Mouse (Mus musculus): ENCODE results near the gene Trpc4. TPM values are rescaled to one million over a fixed set of nuclear protein-coding genes. Genes with fewer than 3 reads are reported as not detected.

Trpc4 gene
- polyA plus RNA-seq (2012; rRNA removed), result 15.1 and 17.8 TPM in 2 replicates

DNA sequence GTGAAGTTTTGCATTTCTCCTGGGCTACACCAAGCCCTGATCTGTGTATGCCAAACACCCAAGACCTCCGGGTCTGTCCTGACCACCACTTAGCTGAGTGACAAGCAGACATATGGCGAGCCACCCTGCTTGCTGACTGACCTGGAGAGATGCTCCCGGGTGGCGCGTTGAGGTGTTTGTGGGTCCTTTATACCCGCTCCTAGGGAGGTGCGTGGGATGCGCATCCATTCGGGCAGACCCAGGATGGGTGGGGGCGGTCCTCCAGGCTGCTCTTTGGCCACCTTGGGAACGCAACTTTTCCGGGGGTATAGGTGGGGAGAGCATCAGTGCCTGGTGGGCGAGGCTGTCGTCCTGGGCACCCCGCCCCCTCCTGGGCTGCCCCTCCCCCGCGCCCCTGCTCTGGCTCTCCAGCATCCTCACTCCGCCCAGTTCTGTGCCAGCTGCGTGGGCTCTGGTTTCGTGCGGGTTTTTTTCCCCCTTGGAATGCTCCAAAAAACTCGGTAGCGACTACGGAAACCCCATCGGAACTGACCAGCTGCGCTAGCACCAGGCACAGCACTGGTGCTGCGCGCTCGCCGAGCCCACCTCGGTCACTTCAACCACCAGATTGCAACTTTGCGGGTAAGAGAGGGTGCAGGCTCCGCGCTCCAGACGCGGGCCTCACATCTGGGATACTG is at the start of gene Trpc4:
Gene Trpc4, plus strand, starts transcription at position 397 of the 677 bp plus-strand sequence.
- peak in 1 of 2 experiments; percentile 42 for DNase-seq (ENCODE audit: extremely low spot score in 1 of 2, low spot score in 1 of 2)

DNA sequence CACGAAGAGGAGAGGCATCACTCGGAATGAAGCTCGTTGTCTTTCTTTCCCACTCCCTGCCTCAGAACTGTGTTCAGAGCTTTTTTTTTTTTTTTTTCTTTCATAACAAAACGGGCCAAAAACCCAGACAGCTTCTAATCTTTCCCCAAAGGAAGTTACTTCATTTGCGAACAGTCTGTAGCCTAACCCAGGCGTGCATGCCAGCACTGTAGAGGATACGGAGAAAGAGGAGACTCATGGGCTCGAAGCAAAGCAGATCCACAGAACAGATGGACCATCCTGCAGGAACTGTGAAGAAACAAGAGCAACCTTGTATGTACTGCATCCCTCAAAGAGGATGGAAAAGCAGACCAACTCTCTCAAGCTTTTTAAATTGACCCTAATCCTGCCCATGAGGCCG is 44.3 kb upstream of the Trpc4 start:
- no peak for DNase-seq (ENCODE audit: extremely low spot score in 1 of 2, low spot score in 1 of 2)

DNA sequence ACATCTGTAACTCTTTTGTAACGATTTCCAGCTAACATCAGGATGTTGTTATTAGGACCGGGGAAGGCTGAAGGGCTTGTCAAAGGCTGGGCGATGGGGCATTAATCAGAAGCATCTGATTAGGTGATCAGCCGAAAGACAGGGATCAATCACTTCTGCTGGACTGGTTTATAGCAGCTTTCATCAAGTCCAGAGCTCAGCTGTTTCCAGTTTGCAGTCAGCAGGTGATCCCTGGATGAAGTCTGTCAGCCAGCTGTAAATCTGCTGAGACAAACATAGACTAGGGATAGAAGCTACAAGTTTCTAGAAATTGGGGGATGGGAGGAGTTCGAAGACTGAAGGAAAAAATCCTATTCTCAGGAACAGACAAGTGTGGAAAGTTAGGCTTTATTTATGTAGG is 20.5 kb upstream of the Trpc4 start:
- no peak for DNase-seq (ENCODE audit: extremely low spot score in 1 of 2, low spot score in 1 of 2)

DNA sequence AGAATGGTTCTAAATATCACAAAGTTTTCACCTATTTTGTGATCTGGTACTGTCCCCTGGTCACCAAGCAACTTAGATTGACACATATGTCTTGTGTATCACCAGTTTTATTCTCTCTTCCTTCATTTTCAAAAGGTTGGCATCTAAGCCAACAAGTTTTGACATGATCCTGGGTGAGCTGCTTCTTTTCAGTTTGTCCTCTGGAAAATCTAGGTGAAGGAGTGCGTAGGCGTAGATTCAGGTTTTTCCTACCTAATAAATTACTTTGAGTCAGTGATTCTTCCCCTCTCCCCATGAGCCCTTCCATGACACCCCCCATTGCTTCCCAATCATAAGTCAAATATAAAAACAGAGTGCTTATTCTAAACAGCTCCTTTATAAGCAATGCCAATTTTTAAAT is 14.5 kb upstream of the Trpc4 start:
- no peak for DNase-seq (ENCODE audit: extremely low spot score in 1 of 2, low spot score in 1 of 2)

DNA sequence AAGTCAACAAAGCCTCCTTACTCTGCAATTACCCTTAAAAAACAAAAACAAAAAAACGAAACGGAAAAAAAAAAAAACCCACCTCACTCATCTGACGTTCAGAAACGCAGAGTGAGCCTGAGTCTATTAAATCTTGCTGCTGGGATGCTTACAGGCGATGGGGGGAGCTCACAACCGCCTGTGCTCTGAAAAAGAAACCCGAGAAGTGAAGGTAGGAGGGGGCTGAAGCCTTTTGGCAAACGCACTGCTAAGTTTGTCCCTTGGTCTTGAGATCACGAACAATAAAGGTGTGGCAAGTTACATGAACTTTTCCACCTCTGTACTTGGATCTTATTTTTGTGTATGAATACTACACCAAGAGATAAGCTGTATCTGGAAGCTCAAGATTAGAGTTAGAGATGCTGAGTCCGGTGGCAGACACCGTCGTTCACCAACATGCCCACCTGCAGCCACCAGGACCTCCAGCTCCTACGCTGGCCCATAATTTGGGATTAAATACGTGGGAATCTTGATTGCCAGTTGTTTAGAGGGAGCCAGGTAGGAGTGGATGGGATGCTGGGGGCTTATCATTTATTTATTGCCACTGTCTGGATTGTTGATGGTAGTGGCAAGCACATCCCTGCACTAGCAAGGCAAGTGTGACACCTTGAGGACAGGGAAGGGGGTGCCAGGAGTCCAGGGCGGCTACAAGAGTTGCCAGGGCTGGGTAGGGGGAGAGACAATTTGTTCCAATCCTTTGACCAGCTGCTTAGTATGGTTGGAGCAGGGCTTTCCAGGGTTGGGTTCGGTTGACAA is 794 bp upstream of the Trpc4 start:
- peak in 1 of 2 experiments; percentile 58 for DNase-seq (ENCODE audit: extremely low spot score in 1 of 2, low spot score in 1 of 2)

DNA sequence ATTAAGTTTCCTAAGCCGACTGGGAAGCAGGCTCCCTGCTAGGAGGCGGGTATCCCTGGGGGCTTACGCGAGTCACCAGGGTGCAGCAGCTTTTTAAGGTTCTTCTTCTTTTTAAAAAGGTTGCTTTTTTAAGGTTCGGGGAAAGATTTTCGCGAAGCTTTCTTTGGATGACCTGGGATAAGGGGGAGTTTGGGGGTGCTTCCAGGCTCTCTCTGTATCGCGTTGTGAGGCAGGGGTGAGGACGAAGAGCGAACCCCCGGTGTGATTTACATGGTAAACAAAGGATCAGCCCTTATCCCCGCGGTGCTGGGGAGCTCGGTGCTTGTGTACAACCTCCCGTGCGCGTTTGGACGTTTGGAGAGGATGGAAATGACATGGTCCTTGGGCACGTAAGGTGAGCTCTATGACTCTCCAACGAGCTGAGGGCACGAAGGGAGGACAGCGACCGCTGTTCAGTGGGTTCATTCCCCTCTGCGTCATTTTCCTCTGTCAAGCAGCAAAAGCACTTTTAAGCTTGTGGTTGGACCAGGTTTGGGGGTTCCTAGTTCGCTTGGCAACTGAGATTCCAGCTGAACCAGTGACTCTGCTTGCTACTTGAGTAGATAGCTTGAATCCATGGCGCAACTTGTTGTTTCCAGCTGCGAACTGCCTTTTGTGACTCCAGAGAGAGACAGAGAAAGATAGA is 623 bp downstream of the Trpc4 start:
- peak in 1 of 2 experiments; percentile 17 for DNase-seq (ENCODE audit: extremely low spot score in 1 of 2, low spot score in 1 of 2)

DNA sequence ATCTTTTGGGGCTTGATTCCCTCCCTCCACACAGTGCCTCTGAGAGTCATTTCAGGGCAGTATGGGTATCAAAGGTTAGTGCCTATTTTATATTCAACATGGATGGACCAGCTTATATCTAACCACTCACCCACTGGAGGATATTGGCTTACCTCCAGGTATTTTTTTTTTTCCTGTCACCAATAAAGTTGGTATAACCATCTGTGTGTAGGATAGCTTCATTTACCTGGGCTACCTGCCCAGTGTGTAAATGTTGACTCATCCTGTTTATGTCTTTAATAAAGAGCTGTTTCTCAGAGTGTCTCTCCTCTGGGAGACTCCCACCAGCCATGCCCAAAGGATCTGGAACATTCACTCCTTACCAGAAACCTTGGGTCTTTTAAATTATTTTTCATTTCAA is 14.9 kb downstream of the Trpc4 start:
- no peak for DNase-seq (ENCODE audit: extremely low spot score in 1 of 2, low spot score in 1 of 2)

DNA sequence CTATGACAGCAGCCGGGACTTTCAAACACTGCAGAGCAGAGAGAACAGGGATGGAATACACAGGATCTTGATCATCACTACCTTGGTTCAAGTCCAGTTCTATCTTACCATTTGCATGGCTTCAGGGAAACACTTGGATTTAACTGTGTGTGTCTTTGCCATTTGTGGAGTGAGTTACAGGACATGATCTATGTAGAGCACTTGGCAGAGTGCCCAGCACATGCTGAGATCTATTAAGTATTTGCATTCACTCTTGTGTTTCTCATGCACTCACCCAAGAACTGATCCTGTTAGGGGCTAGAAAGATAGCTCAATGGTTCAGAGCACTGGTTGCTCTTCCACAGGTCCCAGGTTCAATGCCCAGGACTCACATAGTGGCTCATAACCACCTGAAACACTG is 21.5 kb downstream of the Trpc4 start:
- DNase-seq (ENCODE audit: extremely low spot score in 1 of 2, low spot score in 1 of 2), result no peak

DNA sequence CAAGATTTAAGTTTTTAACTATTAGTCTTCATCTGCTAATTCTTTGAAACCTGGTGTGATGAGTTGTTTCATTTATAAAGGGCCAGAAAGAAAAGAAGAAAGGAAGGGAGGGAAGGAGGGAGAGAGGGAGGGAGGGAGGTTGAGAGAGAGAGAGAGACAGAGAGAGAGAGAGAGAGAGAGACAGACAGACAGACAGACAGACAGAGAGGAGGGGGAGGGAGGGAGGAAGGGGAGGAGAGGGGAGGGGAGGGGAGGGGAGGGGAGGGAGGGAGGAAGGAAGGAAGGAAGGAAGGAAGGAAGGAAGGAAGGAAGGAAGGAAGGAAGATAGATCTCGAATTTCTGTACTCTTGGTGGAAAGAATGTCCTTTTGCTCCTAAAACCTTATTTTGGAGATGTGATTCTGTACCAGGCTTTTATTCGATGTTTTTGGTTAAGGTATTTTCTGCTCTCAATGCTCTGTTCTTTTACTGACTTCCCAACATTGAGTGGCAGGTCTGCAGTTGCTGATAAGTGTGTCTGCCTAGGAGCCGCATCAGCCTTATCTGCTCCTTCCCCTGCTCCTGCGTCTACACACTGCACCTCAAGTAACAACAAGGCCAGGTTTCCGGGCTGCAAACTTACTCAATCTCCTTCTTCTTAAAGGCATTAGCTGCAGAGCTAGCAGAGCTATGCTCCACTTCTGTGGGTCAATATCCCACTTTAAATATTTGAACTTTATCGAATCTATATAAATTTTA is 35.3 kb downstream of the Trpc4 start:
- DNase-seq (ENCODE audit: extremely low spot score in 1 of 2, low spot score in 1 of 2), result no peak

DNA sequence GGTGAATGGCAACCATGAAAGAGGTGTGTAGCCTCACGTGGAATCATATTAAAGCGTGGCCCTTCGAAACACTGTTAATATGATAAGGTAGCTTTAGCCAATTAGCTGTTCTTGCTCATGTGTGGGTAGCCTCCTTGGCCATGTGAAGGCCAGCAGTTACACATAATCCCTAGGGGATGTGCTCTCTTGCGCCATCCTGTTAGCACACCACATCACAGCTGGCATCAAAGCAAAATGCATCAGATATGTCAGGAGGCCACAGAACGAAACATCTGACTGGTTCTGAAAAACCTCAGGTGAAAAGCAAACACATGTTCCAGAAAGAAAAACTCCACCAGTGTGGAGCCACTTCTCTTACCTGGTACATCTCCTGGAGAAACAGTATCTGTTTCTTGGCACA is 45.4 kb downstream of the Trpc4 start:
- no peak for DNase-seq (ENCODE audit: extremely low spot score in 1 of 2, low spot score in 1 of 2)

GRCm38 (mm10) chr3:54204386-54204785 is 48.6 kb downstream of the Trpc4 start:
- peak; percentile 70 to 79 for DNase-seq (ENCODE audit: extremely low spot score in 1 of 2, low spot score in 1 of 2)

GRCm38 (mm10) chr3:54210112-54210511 is 54.3 kb downstream of the Trpc4 start:
- peak; percentile 45 to 66 for DNase-seq (ENCODE audit: extremely low spot score in 1 of 2, low spot score in 1 of 2)

GRCm38 (mm10) chr3:54211441-54211840 is 55.6 kb downstream of the Trpc4 start:
- peak in 1 of 2 experiments; percentile 18 for DNase-seq (ENCODE audit: extremely low spot score in 1 of 2, low spot score in 1 of 2)

GRCm38 (mm10) chr3:54222549-54222948 is 66.7 kb downstream of the Trpc4 start:
- DNase-seq (ENCODE audit: extremely low spot score in 1 of 2, low spot score in 1 of 2), result no peak

- DNase-seq (ENCODE audit: extremely low spot score in 1 of 2, low spot score in 1 of 2), result no peak
These were observed 72.6 kb downstream of the Trpc4 start for GRCm38 (mm10) chr3:54228463-54228862.

DNA sequence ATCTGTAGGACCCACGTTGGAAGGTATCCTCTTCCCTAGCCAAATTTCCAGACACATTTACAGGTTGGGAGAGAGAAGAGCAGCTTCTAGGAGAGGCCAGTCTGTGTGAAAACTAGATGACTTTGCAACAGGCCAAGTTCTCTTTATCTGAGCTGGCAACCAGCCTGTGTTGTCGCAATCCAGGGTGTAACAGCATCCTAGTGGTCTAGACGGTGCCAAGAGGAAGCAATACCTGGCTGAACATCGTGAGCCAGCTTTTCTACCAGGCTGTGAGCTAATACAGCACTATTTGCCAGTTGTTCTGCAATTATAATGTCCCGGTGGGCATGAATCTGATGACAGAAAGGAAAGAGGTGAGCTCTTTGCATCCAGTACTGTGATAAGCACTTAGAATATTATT is 83.1 kb downstream of the Trpc4 start:
- DNase-seq (ENCODE audit: extremely low spot score in 1 of 2, low spot score in 1 of 2), result no peak

DNA sequence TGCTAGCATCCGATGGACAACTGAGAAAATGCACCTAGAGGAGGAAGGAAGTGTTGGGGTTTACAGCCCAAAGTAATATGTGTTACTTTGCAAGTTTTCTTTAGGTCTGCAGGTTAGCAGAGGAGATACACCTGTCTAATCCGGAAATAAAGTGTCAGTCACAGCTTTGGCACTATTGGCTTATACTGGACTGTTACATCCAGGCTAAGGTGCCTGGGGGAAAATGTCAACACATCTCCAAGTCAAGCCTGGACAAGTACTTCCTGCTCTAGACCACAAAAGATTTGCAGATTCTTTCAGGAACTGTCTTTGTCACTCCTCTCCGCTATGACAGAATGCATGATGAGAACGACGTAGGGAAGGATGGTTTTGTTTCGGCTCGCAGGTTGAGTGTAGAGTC is 83.6 kb downstream of the Trpc4 start:
- DNase-seq (ENCODE audit: extremely low spot score in 1 of 2, low spot score in 1 of 2), result no peak

- peak; percentile 58 to 86 for DNase-seq (ENCODE audit: extremely low spot score in 1 of 2, low spot score in 1 of 2)
These were observed 87.3 kb downstream of the Trpc4 start for GRCm38 (mm10) chr3:54243136-54243535.

GRCm38 (mm10) chr3:54244729-54245465 is 89.1 kb downstream of the Trpc4 start:
- no peak for DNase-seq (ENCODE audit: extremely low spot score in 1 of 2, low spot score in 1 of 2)

DNA sequence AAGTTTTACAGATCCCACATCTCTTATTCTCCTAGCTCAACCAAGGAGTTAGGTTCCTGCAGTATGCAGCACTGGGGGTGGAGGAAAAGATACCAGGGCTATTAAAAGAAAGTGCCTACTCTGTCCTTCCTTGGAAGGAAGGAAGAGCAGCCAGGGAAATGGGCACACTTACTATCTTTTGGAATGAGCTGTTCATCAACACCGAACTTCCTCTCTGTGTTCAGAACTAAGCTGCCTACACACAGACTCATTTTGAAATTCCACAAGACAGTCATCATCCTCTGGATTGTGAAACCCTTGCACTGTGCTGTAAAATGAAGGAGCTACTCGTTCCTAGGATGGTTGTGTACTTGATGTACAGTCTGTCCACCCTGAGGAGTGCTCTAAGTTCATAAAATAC is 90.6 kb downstream of the Trpc4 start:
- DNase-seq (ENCODE audit: extremely low spot score in 1 of 2, low spot score in 1 of 2), result peak in 1 of 2 experiments; percentile 63
